Mouse (Mus musculus): ENCODE measurements around the gene Nab1. TPM values are rescaled to one million over a fixed set of nuclear protein-coding genes. Genes with fewer than 3 reads are reported as not detected.

Gene Nab1
- polyA plus RNA-seq, 1 experiment from 2014 or later: 14.6 TPM

- no peak overlapping the region for H3K4me2 ChIP-seq (replicated peaks)
- H3K36me3 ChIP-seq: no peaks in the 10 kb centered on the region
- H3K9ac ChIP-seq: no peak overlapping the region
- 69% methylated on average over 1 of the region's 1 CpGs for WGBS
- H3K27ac ChIP-seq: no peak overlapping the region
- no peaks in the 10 kb centered on the region for H3K9me3 ChIP-seq
- no peaks in the 10 kb centered on the region for H3K27me3 ChIP-seq (replicated peaks)
- H3K4me1 ChIP-seq (replicated peaks): 0 out of 2 replicates have a peak, but pooled peaks cover 2% of the 10 kb centered on the region
- no peak overlapping the region for H3K4me3 ChIP-seq (replicated peaks)
- ATAC-seq: no peak
Observed at GRCm38 (mm10) chr1:52506211-52506610, 5.7 kb upstream of the Nab1 start.

GRCm38 (mm10) chr1:52502296-52502695 is 1.8 kb upstream of the Nab1 start:
- H3K9ac ChIP-seq: no peak overlapping the region
- ATAC-seq: no peak
- no peaks in the 10 kb centered on the region for H3K9me3 ChIP-seq
- 0 out of 2 replicates have a peak, but pooled peaks cover 2% of the 10 kb centered on the region for H3K4me1 ChIP-seq (replicated peaks)
- H3K4me2 ChIP-seq (replicated peaks): no peak overlapping the region
- H3K36me3 ChIP-seq: no peaks in the 10 kb centered on the region
- H3K27me3 ChIP-seq (replicated peaks): no peaks in the 10 kb centered on the region
- H3K4me3 ChIP-seq (replicated peaks): no peak overlapping the region
- 66% methylated on average over 4 of the region's 4 CpGs for WGBS
- H3K27ac ChIP-seq: no peak overlapping the region

- H3K4me1 ChIP-seq (replicated peaks): 0 out of 2 replicates have a peak, but pooled peaks cover 2% of the 10 kb centered on the region
- no peak overlapping the region for H3K4me2 ChIP-seq (replicated peaks)
- H3K9me3 ChIP-seq: no peaks in the 10 kb centered on the region
- 34% methylated on average over 10 of the region's 10 CpGs for WGBS
- no peak overlapping the region for H3K27ac ChIP-seq
- no peaks in the 10 kb centered on the region for H3K27me3 ChIP-seq (replicated peaks)
- no peak overlapping the region for H3K9ac ChIP-seq
- H3K4me3 ChIP-seq (replicated peaks): no peak overlapping the region
- no peaks in the 10 kb centered on the region for H3K36me3 ChIP-seq
- no peak for ATAC-seq
Observed at GRCm38 (mm10) chr1:52501688-52502133, 1.2 kb upstream of the Nab1 start.

- Histone ChIP-seq H3K36me3 (no peaks in the 10 kb centered on the region), H3K27me3 (replicated peaks) (no peaks in the 10 kb centered on the region), H3K9ac (no peak overlapping the region), H3K27ac (no peak overlapping the region), H3K4me3 (replicated peaks) (peak overlapping the region; percentile 82; the same call in 1 of the 2 replicates), H3K4me2 (replicated peaks) (peak overlapping the region; percentile 73), H3K9me3 (no peaks in the 10 kb centered on the region), H3K4me1 (replicated peaks) (0 out of 2 replicates have a peak, but pooled peaks cover 2% of the 10 kb centered on the region)
- WGBS: 53% methylated on average over 1 of the region's 1 CpGs
- ATAC-seq: no peak
Observed at GRCm38 (mm10) chr1:52501090-52501489, 611 bp upstream of the Nab1 start.

GRCm38 (mm10) chr1:52499601-52500313 is 722 bp downstream of the Nab1 start:
- Histone ChIP-seq H3K4me3 (replicated peaks) (peak overlapping the region; percentile 82), H3K36me3 (no peaks in the 10 kb centered on the region), H3K9me3 (no peaks in the 10 kb centered on the region), H3K27ac (peak overlapping the region; percentile 84), H3K4me1 (replicated peaks) (0 out of 2 replicates have a peak, but pooled peaks cover 2% of the 10 kb centered on the region), H3K27me3 (replicated peaks) (no peaks in the 10 kb centered on the region), H3K4me2 (replicated peaks) (peak overlapping the region; percentile 73), H3K9ac (peak overlapping the region; percentile 86)
- peak; percentile 83 for ATAC-seq
- WGBS: 1% methylated on average over 45 of the region's 68 CpGs

- Histone ChIP-seq H3K4me3 (replicated peaks) (peak overlapping the region; percentile 82; the same call in 1 of the 2 replicates), H3K36me3 (no peaks in the 10 kb centered on the region), H3K4me1 (replicated peaks) (0 out of 2 replicates have a peak, but pooled peaks cover 2% of the 10 kb centered on the region), H3K27me3 (replicated peaks) (no peaks in the 10 kb centered on the region), H3K9ac (no peak overlapping the region), H3K27ac (no peak overlapping the region), H3K9me3 (no peaks in the 10 kb centered on the region), H3K4me2 (replicated peaks) (peak overlapping the region; percentile 73)
- no peak for ATAC-seq
- whole genome bisulfite sequencing: 13% methylated on average over 6 of the region's 6 CpGs
Observed at GRCm38 (mm10) chr1:52498786-52499450, 1.6 kb downstream of the Nab1 start.

- H3K27me3 ChIP-seq (replicated peaks): no peaks in the 10 kb centered on the region
- ATAC-seq: no peak
- 0 out of 2 replicates have a peak, but pooled peaks cover 3% of the 10 kb centered on the region for H3K36me3 ChIP-seq
- no peak overlapping the region for H3K4me3 ChIP-seq (replicated peaks)
- no peak overlapping the region for H3K9ac ChIP-seq
- no peak overlapping the region for H3K27ac ChIP-seq
- H3K9me3 ChIP-seq: no peaks in the 10 kb centered on the region
- H3K4me1 ChIP-seq (replicated peaks): no peaks in the 10 kb centered on the region
- 76% methylated on average over 7 of the region's 7 CpGs for WGBS
- H3K4me2 ChIP-seq (replicated peaks): no peak overlapping the region
Observed at GRCm38 (mm10) chr1:52489538-52490181, 10.8 kb downstream of the Nab1 start.

- Histone ChIP-seq H3K4me3 (replicated peaks) (no peak overlapping the region), H3K27ac (no peak overlapping the region), H3K36me3 (0 out of 2 replicates have a peak, but pooled peaks cover 3% of the 10 kb centered on the region), H3K9me3 (no peaks in the 10 kb centered on the region), H3K9ac (no peak overlapping the region), H3K4me1 (replicated peaks) (no peaks in the 10 kb centered on the region), H3K4me2 (replicated peaks) (no peak overlapping the region), H3K27me3 (replicated peaks) (no peaks in the 10 kb centered on the region)
- no peak for ATAC-seq
- 92% methylated on average over 4 of the region's 4 CpGs for WGBS
Observed at GRCm38 (mm10) chr1:52484980-52485379, 15.5 kb downstream of the Nab1 start.

GRCm38 (mm10) chr1:52474291-52474690 is 26.2 kb downstream of the Nab1 start:
- H3K9ac ChIP-seq: no peak overlapping the region
- no peak for ATAC-seq
- no peak overlapping the region for H3K4me3 ChIP-seq (replicated peaks)
- no peak overlapping the region for H3K27ac ChIP-seq
- H3K36me3 ChIP-seq: peaks cover 5% of the 10 kb centered on the region; the same call in 1 of the 2 replicates
- no peaks in the 10 kb centered on the region for H3K4me1 ChIP-seq (replicated peaks)
- WGBS: 63% methylated on average over 1 of the region's 1 CpGs
- H3K9me3 ChIP-seq: no peaks in the 10 kb centered on the region
- no peaks in the 10 kb centered on the region for H3K27me3 ChIP-seq (replicated peaks)
- H3K4me2 ChIP-seq (replicated peaks): no peak overlapping the region

- Histone ChIP-seq H3K9ac (no peak overlapping the region), H3K9me3 (no peaks in the 10 kb centered on the region), H3K27ac (no peak overlapping the region), H3K27me3 (replicated peaks) (no peaks in the 10 kb centered on the region), H3K4me3 (replicated peaks) (no peak overlapping the region), H3K36me3 (no peaks in the 10 kb centered on the region), H3K4me1 (replicated peaks) (no peaks in the 10 kb centered on the region), H3K4me2 (replicated peaks) (no peak overlapping the region)
- no peak for ATAC-seq
- WGBS: 59% methylated on average over 7 of the region's 7 CpGs
Observed at GRCm38 (mm10) chr1:52470811-52471489, 29.5 kb downstream of the Nab1 start.

GRCm38 (mm10) chr1:52470326-52470725 is 30.2 kb downstream of the Nab1 start:
- H3K9ac ChIP-seq: no peak overlapping the region
- H3K4me3 ChIP-seq (replicated peaks): no peak overlapping the region
- no peaks in the 10 kb centered on the region for H3K9me3 ChIP-seq
- no peak overlapping the region for H3K27ac ChIP-seq
- no peaks in the 10 kb centered on the region for H3K27me3 ChIP-seq (replicated peaks)
- H3K4me1 ChIP-seq (replicated peaks): no peaks in the 10 kb centered on the region
- WGBS: 57% methylated on average over 4 of the region's 4 CpGs
- no peaks in the 10 kb centered on the region for H3K36me3 ChIP-seq
- H3K4me2 ChIP-seq (replicated peaks): no peak overlapping the region
- no peak for ATAC-seq

All from intestine, embryonic 15.5 days (tissue).